Mouse (Mus musculus) liver, embryonic 12.5 days (tissue): ENCODE data around the gene Cotl1. TPM values are rescaled to one million over a fixed set of nuclear protein-coding genes. Genes with fewer than 3 reads are reported as not detected.
A peak's percentile ranks its signal among the peaks of the same experiment; 100 is the strongest.

Experiments used
- ATAC-seq: fragments of 200-750 bp; cut with Nextera tagmentation; 2 replicates; pipeline ENCODE4 v1.8.0; 2017; ENCODE audit warnings: moderate number of reproducible peaks, mild to moderate bottlenecking, moderate library complexity
- H3K27ac ChIP-seq: fragments of 300-500 bp; sonication (generic); 2 replicates; pipeline ENCODE4 v1.5.1; 2016; ENCODE audit warnings: mild to moderate bottlenecking
- H3K27me3 ChIP-seq: fragments of 300-500 bp; sonication (generic); replicated peaks from 2 replicates; pipeline ENCODE4 v1.6.1; 2016; ENCODE audit warnings: mild to moderate bottlenecking, moderate library complexity
- H3K36me3 ChIP-seq: fragments of 300-500 bp; sonication (generic); 2 replicates; pipeline ENCODE4 v1.6.1; 2016; ENCODE audit warnings: mild to moderate bottlenecking, moderate library complexity
- H3K4me1 ChIP-seq: fragments of 300-500 bp; sonication (generic); 2 replicates; pipeline ENCODE4 v1.6.1; 2016
- H3K4me2 ChIP-seq: fragments of 300-500 bp; sonication (generic); 2 replicates; pipeline ENCODE4 v1.6.1; 2016; ENCODE audit warnings: mild to moderate bottlenecking, moderate library complexity
- H3K4me3 ChIP-seq: fragments of 300-500 bp; sonication (generic); 2 replicates; pipeline ENCODE4 v1.5.1; 2016; ENCODE audit warnings: mild to moderate bottlenecking, moderate library complexity
- H3K9ac ChIP-seq: fragments of 300-500 bp; sonication (generic); 2 replicates; pipeline ENCODE4 v1.6.1; 2016; ENCODE audit warnings: mild to moderate bottlenecking, moderate library complexity
- H3K9me3 ChIP-seq: fragments of 300-500 bp; sonication (generic); replicated peaks from 2 replicates; pipeline ENCODE4 v1.6.1; 2016; ENCODE audit warnings: mild to moderate bottlenecking, moderate library complexity
- WGBS: fragments of 180-500 bp; shearing (Covaris S2); methylation state at CpG from one replicate; pipeline ENCODE4 v1.1.7; 2016; ENCODE audit not compliant: insufficient replicate concordance; 5-methylcytosine and 5-hydroxymethylcytosine counted together
- polyA plus RNA-seq: library from polyadenylated mRNA; unstranded; fragments of >200 nt; fragmentation: Nextera tagmentation; extraction: Ambion mirVana; gene quantifications from 2 replicates; pipeline ENCODE4 v1.2.1, GENCODE M21; 2016

Gene Cotl1
- polyA plus RNA-seq, 1 experiment from 2014 or later = 49.5 TPM

GRCm38 (mm10) chr8:119762226-119763220 is 77.8 kb downstream of the Cotl1 start:
- no peak overlapping the region for H3K9ac ChIP-seq
- H3K27ac ChIP-seq = no peak overlapping the region
- H3K4me2 ChIP-seq = peak overlapping the region; percentile 27
- H3K36me3 ChIP-seq = peaks cover 25% of the 10 kb centered on the region
- H3K4me3 ChIP-seq = no peak overlapping the region
- H3K9me3 ChIP-seq = no peaks in the 10 kb centered on the region
- ATAC-seq = peak; percentile 38; the same call in 1 of the 2 replicates
- H3K27me3 ChIP-seq = no peaks in the 10 kb centered on the region
- 51% methylated on average over 21 of the region's 21 CpGs for WGBS
- peaks cover 43% of the 10 kb centered on the region for H3K4me1 ChIP-seq

- H3K4me3 ChIP-seq = no peak overlapping the region
- no peak overlapping the region for H3K4me2 ChIP-seq
- H3K4me1 ChIP-seq = peaks cover 47% of the 10 kb centered on the region
- no peak overlapping the region for H3K27ac ChIP-seq
- no peaks in the 10 kb centered on the region for H3K27me3 ChIP-seq
- H3K9ac ChIP-seq = no peak overlapping the region
- ATAC-seq = no peak
- H3K9me3 ChIP-seq = no peaks in the 10 kb centered on the region
- H3K36me3 ChIP-seq = peaks cover 20% of the 10 kb centered on the region
- WGBS = 70% methylated on average over 11 of the region's 11 CpGs
Observed at GRCm38 (mm10) chr8:119761692-119762091, 78.7 kb downstream of the Cotl1 start.

Other genes with a start within 250 kb of the Cotl1 start
- 10.2 and 10.7 TPM in 2 replicates for gene Taf1c, start 235.3 kb downstream of the Cotl1 start, polyA plus RNA-seq
- gene Adad2, start 227.8 kb downstream of the Cotl1 start, polyA plus RNA-seq = 0.08 TPM in 1 of 2 replicates, not detected in the other
- gene Kcng4, start 204.9 kb downstream of the Cotl1 start, polyA plus RNA-seq = not detected in 2 replicates
- 0.41 and 0.66 TPM in 2 replicates for gene Wfdc1, start 174.2 kb downstream of the Cotl1 start, polyA plus RNA-seq
- gene Atp2c2, start 140.5 kb downstream of the Cotl1 start, polyA plus RNA-seq = 0.07 and 0.14 TPM in 2 replicates
- gene Tldc1, start 62.1 kb downstream of the Cotl1 start, polyA plus RNA-seq = 6.1 and 6.7 TPM in 2 replicates
- gene Klhl36, start 21.7 kb upstream of the Cotl1 start, polyA plus RNA-seq = 7.0 and 7.7 TPM in 2 replicates
- 124 and 136 TPM in 2 replicates for gene Usp10, start 69.8 kb upstream of the Cotl1 start, polyA plus RNA-seq
- gene Gm20388, start 70.3 kb upstream of the Cotl1 start, polyA plus RNA-seq = not detected in 2 replicates
- gene Crispld2, start 151.9 kb upstream of the Cotl1 start, polyA plus RNA-seq = 1.7 and 2.1 TPM in 2 replicates